Mouse (Mus musculus): ENCODE data around the gene Negr1. TPM values are rescaled to one million over a fixed set of nuclear protein-coding genes. Genes with fewer than 3 reads are reported as not detected.
"Not testable (repeated sequence)": the region's sequence is repeated elsewhere in the genome, so short reads cannot be mapped to it uniquely, and the experiment has no call there.

The Negr1 gene
- total and polyA plus RNA-seq, 3 experiments, result 0.83 to 9.0 (median 7.8) TPM

GRCm38 (mm10) chr3:156992811-156993210, 431.2 kb downstream of the Negr1 start:
- DNase-seq, result no peak

DNA sequence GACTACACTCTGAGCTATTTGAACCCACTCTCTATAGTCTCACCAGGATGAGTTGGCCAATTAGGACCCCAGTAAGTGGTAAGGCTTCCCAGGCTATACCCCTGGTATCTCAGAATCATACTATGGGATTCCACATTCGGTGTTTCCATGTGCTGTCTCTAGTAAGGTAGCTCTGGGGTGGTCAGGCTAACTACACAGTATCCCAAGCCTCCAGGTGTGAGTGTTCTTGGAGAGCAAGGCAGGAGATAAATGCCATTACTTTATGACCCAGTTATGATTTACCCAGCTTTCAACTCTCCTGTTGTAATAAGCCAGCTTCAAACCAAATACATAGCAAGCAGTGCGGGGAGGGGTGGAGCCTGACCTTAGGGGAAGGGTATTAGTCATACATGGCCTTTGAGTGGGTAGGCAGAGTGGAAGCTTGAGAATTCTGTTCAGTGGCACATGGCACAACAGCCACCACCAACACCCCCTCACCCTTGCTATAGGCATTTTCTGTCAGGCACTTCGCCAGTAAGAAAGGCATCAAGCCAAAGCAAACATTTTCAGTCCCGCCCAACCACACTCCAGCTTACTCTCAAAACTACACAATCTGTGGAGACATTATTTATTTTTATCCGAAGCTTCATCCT, 437.7 kb downstream of the Negr1 start:
- peak; percentile 38 for DNase-seq

- no peak for DNase-seq
These were observed 460.0 kb downstream of the Negr1 start for GRCm38 (mm10) chr3:157021632-157022031.

GRCm38 (mm10) chr3:157024580-157024979, 463.0 kb downstream of the Negr1 start:
- no peak for DNase-seq

GRCm38 (mm10) chr3:157031513-157032142, 470.0 kb downstream of the Negr1 start:
- no peak for DNase-seq

DNA sequence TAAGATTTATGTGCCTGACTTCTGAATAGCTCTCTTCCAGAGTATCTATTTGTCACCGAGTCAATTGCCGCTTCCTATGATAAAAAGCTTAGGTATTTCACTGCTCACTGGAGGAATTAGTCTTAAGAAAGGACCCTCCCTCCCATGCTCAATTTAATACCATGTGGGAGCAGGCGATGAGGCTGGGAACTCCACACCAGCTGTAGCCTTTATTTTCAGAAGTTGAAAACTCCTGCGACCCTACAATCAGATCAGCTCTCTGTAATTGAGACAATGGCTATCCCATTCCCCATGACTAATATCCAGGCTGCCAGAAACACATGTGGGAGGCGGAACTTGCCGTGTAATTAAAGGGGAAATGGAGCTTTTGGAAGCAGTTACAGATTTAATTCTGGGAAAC, 474.4 kb downstream of the Negr1 start:
- DNase-seq, result no peak

DNA sequence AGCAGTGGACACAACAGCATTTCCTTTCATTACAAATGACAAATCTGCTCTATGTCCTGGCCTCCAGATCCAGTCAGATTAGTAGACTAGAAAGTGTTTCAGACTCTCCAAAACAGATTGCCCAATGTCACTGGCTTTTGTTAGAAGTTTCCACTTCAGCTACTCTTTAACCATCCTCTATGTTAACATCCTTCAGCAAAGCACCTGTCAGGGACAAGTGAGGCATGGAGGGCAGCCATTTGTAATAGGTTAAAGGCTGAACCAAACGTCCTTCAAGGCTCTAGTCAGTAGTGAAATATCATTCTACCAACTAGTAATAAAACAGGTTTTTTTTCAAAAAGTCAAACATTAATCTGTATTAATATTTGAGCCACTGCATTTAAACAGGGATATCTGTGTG, 475.0 kb downstream of the Negr1 start:
- DNase-seq, result no peak

DNA sequence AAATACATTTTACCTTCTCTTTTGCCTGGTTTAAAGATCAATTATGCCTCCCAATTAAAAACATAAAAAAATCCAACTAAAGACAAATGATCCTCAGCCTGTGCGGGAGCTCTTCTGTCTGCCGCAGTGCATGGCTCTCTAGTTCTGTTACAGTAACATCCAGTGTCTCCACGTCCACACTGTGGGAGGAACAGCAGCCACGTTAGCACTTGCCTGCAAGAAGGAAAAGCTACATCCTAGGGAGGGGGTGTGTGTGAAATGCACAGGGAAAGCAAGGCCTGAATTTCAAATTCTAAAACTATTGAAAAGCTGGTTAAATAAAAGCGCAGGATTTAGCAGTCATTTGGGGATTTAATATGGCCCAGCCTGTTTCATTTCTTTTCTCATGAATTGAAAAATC, 479.0 kb downstream of the Negr1 start:
- DNase-seq, result no peak

- no peak for DNase-seq
These were observed 483.0 kb downstream of the Negr1 start for GRCm38 (mm10) chr3:157044565-157044964.

GRCm38 (mm10) chr3:157064438-157064837, 502.8 kb downstream of the Negr1 start:
- not testable (repeated sequence) for DNase-seq

GRCm38 (mm10) chr3:157066331-157066730, 504.7 kb downstream of the Negr1 start:
- DNase-seq, result peak; percentile 27

DNA sequence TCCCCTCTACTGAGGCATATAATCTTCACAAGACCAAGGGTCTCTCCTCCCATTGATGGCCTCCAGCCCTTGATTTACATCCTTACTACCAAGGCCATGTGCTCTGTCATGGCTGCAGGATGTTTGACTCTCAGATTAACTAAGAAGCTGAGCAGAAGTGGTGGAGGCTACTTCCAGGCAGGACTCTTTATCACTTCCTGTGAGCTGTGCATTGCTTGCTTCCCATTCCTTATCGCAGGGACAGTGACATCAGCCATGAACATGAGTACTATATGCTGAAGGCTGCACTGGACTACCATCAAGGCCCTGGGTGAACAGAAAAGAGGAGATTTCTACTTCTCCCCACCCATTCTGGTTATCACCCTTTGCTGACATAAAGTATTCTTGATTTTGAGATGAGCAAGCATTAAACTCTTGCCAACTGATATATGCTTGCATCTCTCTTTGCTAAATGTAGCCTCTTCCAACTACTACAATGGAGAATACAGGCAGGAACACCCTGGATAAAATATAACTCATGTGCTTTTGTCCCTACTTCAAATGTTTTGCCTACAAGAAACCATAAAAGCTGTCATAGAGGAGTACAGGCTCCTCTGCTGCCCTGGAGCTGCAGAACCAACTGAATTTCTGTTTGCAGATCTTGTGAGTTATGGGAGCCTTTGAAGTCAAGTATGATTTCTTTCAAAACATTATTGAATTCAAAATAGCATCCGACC, 517.8 kb downstream of the Negr1 start:
- DNase-seq, result no peak

DNA sequence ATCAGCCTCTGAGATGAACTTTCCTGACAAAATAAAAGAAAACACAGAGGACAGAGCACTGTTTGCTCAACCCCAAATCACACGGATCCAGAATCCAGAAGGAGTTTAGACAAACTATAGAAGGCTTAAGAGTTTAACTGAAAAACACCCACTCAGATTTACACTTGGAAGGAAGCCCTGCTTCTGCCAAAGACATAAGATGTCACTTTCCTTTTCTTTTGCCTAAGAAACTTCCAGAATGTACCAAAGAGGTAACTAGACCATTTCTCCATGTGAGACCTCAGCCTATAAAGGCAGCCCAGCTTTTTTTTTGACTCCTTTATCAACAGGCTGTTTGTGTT, 518.3 kb downstream of the Negr1 start:
- no peak for DNase-seq

DNA sequence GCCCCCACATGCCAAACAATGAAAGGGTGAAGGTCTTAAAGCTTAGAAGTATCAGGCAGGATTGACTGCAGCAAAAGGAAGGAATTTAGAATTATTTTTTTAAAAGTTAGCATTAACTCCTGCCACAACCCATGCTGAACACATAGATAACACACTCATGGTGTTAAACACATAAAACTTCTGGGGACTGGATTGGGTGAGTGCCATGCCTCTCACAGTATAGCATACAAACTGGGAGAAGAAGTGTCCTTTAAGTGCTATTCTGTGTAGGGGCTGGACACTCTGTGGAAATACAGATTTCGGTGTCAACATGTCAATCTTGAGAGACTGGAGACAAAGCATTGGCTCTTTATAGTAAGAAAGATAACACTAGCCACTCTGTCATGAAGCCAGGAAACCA, 519.0 kb downstream of the Negr1 start:
- DNase-seq, result no peak

DNA sequence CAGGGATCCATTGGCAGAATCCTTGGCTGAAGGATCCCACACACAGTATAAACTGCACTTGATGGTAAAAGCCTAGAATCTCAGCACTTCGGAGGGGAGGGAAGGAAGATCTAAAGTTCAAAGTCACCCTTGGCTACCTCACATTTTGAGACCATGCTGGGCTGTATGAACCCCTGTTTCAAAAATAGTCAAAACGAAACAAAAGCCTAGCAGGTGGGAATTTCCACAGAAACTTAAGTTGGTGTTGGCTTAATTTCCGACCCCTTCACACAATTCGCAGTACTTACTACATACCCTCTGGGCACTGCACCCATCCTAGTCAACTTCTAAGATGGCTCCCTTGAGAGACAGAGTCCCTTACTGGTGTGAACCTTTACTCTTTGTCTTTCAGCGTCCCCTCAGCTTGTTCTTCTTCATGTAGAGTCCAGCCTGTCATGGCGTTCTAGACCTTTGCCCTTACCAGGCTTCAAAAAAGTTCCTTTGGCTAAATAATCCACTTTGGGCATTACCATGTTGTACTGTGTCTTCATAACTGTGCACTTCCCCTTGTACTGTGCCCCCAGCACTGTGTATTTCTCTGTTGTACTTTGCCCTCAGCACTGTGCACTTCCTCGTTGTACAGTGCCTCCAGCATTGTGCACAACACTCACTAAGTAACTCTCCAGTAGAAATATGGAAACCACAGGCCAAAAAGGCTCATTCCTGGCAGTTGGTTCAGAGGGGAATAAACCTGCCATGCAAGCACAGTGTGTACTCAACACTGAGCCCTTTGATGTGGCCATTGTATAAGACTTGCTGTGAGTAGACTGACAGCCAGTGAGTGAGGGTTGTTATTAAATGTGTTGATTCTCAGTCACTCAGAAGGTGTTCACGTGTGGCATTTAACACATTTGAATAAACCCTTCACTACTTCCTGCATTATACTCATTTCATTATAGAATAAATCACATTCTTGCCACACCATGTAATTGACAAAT, 521.5 kb downstream of the Negr1 start:
- DNase-seq, result no peak

DNA sequence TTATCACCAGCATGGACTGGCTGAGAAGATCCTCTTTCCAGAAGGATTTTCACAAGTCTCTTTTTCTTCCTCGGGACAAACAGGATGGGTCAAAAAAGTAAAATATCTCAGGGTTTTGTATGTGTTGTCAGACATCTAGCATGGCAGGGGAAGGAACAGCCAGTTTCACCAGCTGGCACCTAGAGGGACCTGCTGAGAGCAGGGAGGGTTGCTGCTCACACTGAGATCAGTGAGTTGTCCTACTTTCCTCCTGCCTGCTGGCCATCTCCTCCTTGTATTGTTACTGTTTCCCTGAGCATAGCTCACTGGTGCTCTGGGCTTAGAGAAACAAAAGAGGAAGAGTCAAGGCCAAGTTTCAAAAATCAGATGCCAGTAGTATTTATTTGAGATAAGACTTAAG, 523.6 kb downstream of the Negr1 start:
- DNase-seq, result no peak

DNA sequence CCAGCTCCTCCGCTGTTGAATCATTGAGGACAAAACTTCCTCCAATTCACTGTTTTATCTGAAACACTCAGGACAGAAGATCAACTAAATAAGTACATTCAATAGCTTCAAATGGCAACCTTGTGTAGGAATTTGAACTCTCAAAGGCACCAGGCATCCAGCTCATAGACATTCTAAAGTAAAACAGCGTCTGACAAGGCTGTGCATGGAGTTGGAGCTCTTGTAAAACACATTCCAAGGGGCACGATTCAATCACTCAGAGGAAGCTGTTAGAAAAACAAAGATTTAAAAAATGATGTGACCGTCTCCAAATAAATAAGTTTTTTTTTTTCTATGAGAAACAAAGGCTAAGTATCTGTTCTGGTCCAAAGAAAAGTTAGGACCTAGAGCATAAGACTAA, 528.5 kb downstream of the Negr1 start:
- no peak for DNase-seq

GRCm38 (mm10) chr3:157096284-157096683, 534.7 kb downstream of the Negr1 start:
- no peak for DNase-seq

DNA sequence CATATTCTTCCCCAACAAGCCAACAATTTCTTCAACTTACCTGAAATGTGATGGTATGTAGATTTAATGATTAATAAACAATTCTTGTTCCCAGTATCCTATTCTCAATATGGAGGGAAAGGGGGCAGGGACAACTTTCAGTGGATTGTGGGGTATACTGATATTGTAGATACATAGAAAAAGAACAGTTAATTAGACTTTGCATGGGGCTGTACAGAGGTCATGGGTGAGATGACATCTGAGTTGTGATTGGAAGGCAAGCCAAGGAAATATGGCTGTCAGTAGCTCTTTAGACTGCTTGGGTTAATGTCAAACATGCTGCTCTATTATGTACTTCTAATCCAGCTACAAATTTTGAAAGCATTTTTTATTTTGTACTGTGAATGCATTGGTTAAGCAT, 535.9 kb downstream of the Negr1 start:
- DNase-seq, result no peak

DNA sequence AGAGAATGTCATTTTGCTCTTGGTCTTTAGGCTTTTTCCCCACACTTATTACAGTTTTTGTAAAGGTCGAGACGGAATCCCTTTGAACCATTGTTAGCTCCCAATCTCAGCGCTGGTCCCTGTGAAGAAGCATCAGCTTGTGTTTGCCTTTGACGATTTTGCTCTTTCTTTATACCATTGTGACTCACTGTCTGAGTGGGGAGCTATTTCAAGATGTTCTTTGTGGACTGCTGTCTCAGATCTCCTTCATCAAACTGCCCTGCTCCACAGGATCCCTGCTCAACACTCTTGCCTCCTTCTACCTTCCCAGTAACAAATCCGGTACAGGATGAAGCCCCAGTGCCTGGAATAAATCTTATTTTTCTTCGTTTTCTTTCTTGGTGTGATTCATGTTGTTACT, 536.8 kb downstream of the Negr1 start:
- no peak for DNase-seq

DNA sequence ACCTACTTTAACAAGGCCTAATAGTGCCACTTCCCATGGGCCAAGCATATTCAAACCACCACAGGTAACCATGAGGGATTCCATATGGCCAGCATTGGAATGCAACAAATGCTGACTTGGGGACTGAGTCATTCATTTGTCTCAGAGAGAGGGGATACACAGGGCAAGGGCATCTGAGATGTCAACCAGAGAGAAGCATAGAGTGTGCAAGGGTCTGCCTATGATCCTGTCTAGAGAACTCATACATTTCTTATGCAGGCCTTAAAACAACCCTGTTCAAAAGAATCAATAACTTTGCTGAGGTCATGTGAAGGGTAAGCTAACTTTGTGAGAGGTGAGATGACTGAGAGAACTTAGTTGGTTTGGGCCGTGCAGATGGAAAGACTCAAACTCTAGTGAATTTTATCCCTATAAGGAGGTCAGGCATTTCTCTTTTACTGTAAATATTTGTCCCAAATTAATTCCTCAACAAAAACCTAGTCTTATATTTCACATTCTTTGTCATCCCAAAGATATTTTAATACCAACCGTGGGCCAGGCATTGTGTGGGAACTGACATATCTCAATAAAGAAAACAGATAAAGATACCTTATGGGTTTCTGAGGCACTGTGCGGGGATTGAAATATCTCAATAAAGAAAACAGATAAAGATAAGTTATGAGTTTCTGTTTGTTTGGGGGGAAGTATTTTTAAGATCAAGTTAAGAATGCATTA, 543.4 kb downstream of the Negr1 start:
- DNase-seq, result no peak

Measured in adrenal gland, adult 2 months (tissue).